Mouse (Mus musculus): ENCODE measurements around the gene Bnipl.
A peak's percentile ranks its signal among the peaks of the same experiment; 100 is the strongest.

Gene Bnipl

GRCm38 (mm10) chr3:95229781-95230494 is 21.1 kb downstream of the Bnipl start:
- H3K27me3 ChIP-seq (ENCODE audit: insufficient read depth, low read length): no peaks in the 10 kb centered on the region
- peak overlapping the region; percentile 92 for H3K4me3 ChIP-seq (replicated peaks; ENCODE audit: low read length)
- peaks cover 81% of the 10 kb centered on the region for H3K4me1 ChIP-seq (replicated peaks; ENCODE audit: low read depth, low read length)
- no peaks in the 10 kb centered on the region for H3K9me3 ChIP-seq (ENCODE audit: low read length)
- TF ChIP-seq POU5F1 (IDR thresholded peaks at IDR 0.05; ENCODE audit: borderline replicate concordance, low read length): no peak
- no peak for TF ChIP-seq CTCF (conservative IDR thresholded peaks at IDR 0.05; ENCODE audit: low read length)
- TF ChIP-seq NANOG (IDR thresholded peaks at IDR 0.05; ENCODE audit: borderline replicate concordance, low read length): no peak
- peaks cover 52% of the 10 kb centered on the region for H3K36me3 ChIP-seq (ENCODE audit: insufficient read depth, low read length)

GRCm38 (mm10) chr3:95228894-95229780 is 21.9 kb downstream of the Bnipl start:
- no peaks in the 10 kb centered on the region for H3K9me3 ChIP-seq (ENCODE audit: low read length)
- H3K4me3 ChIP-seq (replicated peaks; ENCODE audit: low read length): peak overlapping the region; percentile 92
- H3K4me1 ChIP-seq (replicated peaks; ENCODE audit: low read depth, low read length): peaks cover 81% of the 10 kb centered on the region
- H3K27me3 ChIP-seq (ENCODE audit: insufficient read depth, low read length): no peaks in the 10 kb centered on the region
- TF ChIP-seq NANOG (IDR thresholded peaks at IDR 0.05; ENCODE audit: borderline replicate concordance, low read length) (no peak), POU5F1 (IDR thresholded peaks at IDR 0.05; ENCODE audit: borderline replicate concordance, low read length) (no peak)
- H3K36me3 ChIP-seq (ENCODE audit: insufficient read depth, low read length): peaks cover 50% of the 10 kb centered on the region

- TF ChIP-seq NANOG (IDR thresholded peaks at IDR 0.05; ENCODE audit: borderline replicate concordance, low read length) (no peak), CTCF (conservative IDR thresholded peaks at IDR 0.05; ENCODE audit: low read length) (no peak), POU5F1 (IDR thresholded peaks at IDR 0.05; ENCODE audit: borderline replicate concordance, low read length) (no peak)
Observed at GRCm38 (mm10) chr3:95228148-95228893, 22.7 kb downstream of the Bnipl start, which contains the start of gene Cdc42se1. Gene Cdc42se1 (plus strand): TSS chr3:95228732.

GRCm38 (mm10) chr3:95227214-95227613 is 23.8 kb downstream of the Bnipl start:
- TF ChIP-seq NANOG (IDR thresholded peaks at IDR 0.05; ENCODE audit: borderline replicate concordance, low read length): no peak
- TF ChIP-seq CTCF (conservative IDR thresholded peaks at IDR 0.05; ENCODE audit: low read length): no peak
- TF ChIP-seq POU5F1 (IDR thresholded peaks at IDR 0.05; ENCODE audit: borderline replicate concordance, low read length): no peak
- peaks cover 81% of the 10 kb centered on the region for H3K4me1 ChIP-seq (replicated peaks; ENCODE audit: low read depth, low read length)
- H3K27me3 ChIP-seq (ENCODE audit: insufficient read depth, low read length): no peaks in the 10 kb centered on the region
- H3K36me3 ChIP-seq (ENCODE audit: insufficient read depth, low read length): peaks cover 48% of the 10 kb centered on the region
- peak overlapping the region; percentile 92 for H3K4me3 ChIP-seq (replicated peaks; ENCODE audit: low read length)
- no peaks in the 10 kb centered on the region for H3K9me3 ChIP-seq (ENCODE audit: low read length)

More at GRCm38 (mm10) chr3:95228148-95228893, 22.7 kb downstream of the Bnipl start, which contains the start of gene Cdc42se1:
- Histone ChIP-seq H3K4me3 (replicated peaks; ENCODE audit: low read length) (peak within 1 kb of the TSS; percentile 92), H3K36me3 (ENCODE audit: insufficient read depth, low read length) (peaks cover 48% of the 10 kb centered on the region), H3K27me3 (ENCODE audit: insufficient read depth, low read length) (no peaks in the 10 kb centered on the region), H3K9me3 (ENCODE audit: low read length) (no peaks in the 10 kb centered on the region), H3K4me1 (replicated peaks; ENCODE audit: low read depth, low read length) (peaks cover 81% of the 10 kb centered on the region)

- no peaks in the 10 kb centered on the region for H3K9me3 ChIP-seq (ENCODE audit: low read length)
- H3K36me3 ChIP-seq (ENCODE audit: insufficient read depth, low read length): peaks cover 60% of the 10 kb centered on the region
- H3K4me1 ChIP-seq (replicated peaks; ENCODE audit: low read depth, low read length): peaks cover 79% of the 10 kb centered on the region
- no peaks in the 10 kb centered on the region for H3K27me3 ChIP-seq (ENCODE audit: insufficient read depth, low read length)
- no peak overlapping the region for H3K4me3 ChIP-seq (replicated peaks; ENCODE audit: low read length)
- no peak for TF ChIP-seq NANOG (IDR thresholded peaks at IDR 0.05; ENCODE audit: borderline replicate concordance, low read length)
- TF ChIP-seq CTCF (conservative IDR thresholded peaks at IDR 0.05; ENCODE audit: low read length): no peak
- no peak for TF ChIP-seq POU5F1 (IDR thresholded peaks at IDR 0.05; ENCODE audit: borderline replicate concordance, low read length)
Observed at GRCm38 (mm10) chr3:95224295-95224694, 26.7 kb downstream of the Bnipl start.

- Histone ChIP-seq H3K4me3 (replicated peaks; ENCODE audit: low read length) (no peak overlapping the region), H3K27me3 (ENCODE audit: insufficient read depth, low read length) (no peaks in the 10 kb centered on the region), H3K4me1 (replicated peaks; ENCODE audit: low read depth, low read length) (peaks cover 87% of the 10 kb centered on the region), H3K9me3 (ENCODE audit: low read length) (no peaks in the 10 kb centered on the region), H3K36me3 (ENCODE audit: insufficient read depth, low read length) (peaks cover 64% of the 10 kb centered on the region)
- TF ChIP-seq NANOG (IDR thresholded peaks at IDR 0.05; ENCODE audit: borderline replicate concordance, low read length) (no peak), POU5F1 (IDR thresholded peaks at IDR 0.05; ENCODE audit: borderline replicate concordance, low read length) (no peak), CTCF (conservative IDR thresholded peaks at IDR 0.05; ENCODE audit: low read length) (no peak)
Observed at GRCm38 (mm10) chr3:95223041-95223440, 28.0 kb downstream of the Bnipl start.

- Histone ChIP-seq H3K36me3 (ENCODE audit: insufficient read depth, low read length) (peaks cover 71% of the 10 kb centered on the region), H3K4me1 (replicated peaks; ENCODE audit: low read depth, low read length) (peaks cover 60% of the 10 kb centered on the region), H3K4me3 (replicated peaks; ENCODE audit: low read length) (peak overlapping the region; percentile 94), H3K9me3 (ENCODE audit: low read length) (no peaks in the 10 kb centered on the region), H3K27me3 (ENCODE audit: insufficient read depth, low read length) (no peaks in the 10 kb centered on the region)
- TF ChIP-seq NANOG (IDR thresholded peaks at IDR 0.05; ENCODE audit: borderline replicate concordance, low read length) (no peak), POU5F1 (IDR thresholded peaks at IDR 0.05; ENCODE audit: borderline replicate concordance, low read length) (no peak), CTCF (conservative IDR thresholded peaks at IDR 0.05; ENCODE audit: low read length) (0 out of 2 replicates have a peak, but pooled peaks have one; percentile 14)
Observed at GRCm38 (mm10) chr3:95218466-95219137, 32.4 kb downstream of the Bnipl start.
